Mouse (Mus musculus) ovary, postnatal 36 days (tissue): ENCODE results near the gene Sycp2.

Experiments used
- DNase-seq: peaks from one replicate; pipeline ENCODE4 v3.0.0; 2022; ENCODE audit warnings: low spot score, mixed read lengths

The Sycp2 gene

DNA sequence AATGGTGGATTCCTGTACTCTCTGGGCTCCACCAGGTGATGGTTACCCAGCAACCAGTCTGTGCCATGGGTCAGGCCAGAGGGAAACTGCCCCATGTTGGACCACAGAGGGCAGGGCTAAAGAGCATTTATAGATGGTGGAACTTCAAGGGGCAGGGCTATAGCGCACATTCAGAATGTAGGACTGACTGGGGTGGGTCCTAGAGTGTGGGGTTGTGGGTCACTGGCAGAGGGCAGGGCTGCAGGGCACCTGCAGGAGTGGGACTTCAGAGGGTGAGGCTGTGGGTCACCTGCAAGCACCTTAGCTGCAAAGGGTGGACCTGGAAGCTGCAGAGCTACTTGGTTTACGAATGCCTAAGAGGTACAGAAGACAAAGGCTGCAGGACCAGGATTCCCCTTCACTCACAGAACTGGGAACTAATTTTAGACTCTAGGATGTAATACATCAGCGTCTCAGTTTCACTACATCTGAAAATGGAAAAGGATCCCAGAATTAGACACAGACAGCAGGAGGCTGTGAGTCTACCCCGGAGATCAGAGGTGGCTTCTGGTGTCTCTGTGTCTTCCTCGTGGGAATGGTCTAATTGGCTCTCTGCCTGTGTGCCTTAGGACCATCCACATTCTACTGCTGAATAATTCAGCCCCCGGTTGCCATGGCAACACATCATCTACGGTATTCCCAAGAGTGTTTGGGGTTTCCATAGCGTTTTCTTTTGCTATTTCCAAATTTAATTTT is 103.9 kb downstream of the Sycp2 start:
- DNase-seq = no peak
